Mouse (Mus musculus) MEL (cell line): ENCODE data around the gene Mbd3. TPM values are rescaled to one million over a fixed set of nuclear protein-coding genes. Genes with fewer than 3 reads are reported as not detected.

ENCODE experiments used
- DNase-seq: peaks from one replicate; pipeline ENCODE4 v3.0.0; 2011; ENCODE audit warnings: low read depth, low spot score
- H3K27ac ChIP-seq: 2 replicates; pipeline ENCODE4 v1.5.1; 2012; ENCODE audit warnings: low read depth, mild to moderate bottlenecking, control low read depth, low read length, moderate library complexity; ENCODE audit not compliant: control insufficient read depth
- H3K27me3 ChIP-seq, 2 experiments: fragments of 150-350 bp in 1 of 2; sonication (generic) in 1 of 2; 2 replicates each; pipeline ENCODE4 v1.6.1; 2012; ENCODE audit warnings: low read length in 2 of 2, mild to moderate bottlenecking in 2 of 2, improper control_type of control experiment in 1 of 2, moderate library complexity in 1 of 2; ENCODE audit not compliant: insufficient read depth in 2 of 2, control insufficient read depth in 1 of 2
- H3K36me3 ChIP-seq, 2 experiments: 2 replicates each; pipeline ENCODE4 v1.6.1; 2012 to 2014; ENCODE audit warnings: low read length in 2 of 2, improper control_type of control experiment in 1 of 2, inconsistent platforms in 1 of 2, mild to moderate bottlenecking in 1 of 2; ENCODE audit not compliant: insufficient read depth in 2 of 2, control insufficient read depth in 1 of 2
- H3K4me1 ChIP-seq, 2 experiments: fragments of 150-350 bp in 1 of 2; sonication (generic) in 1 of 2; 2 replicates each; pipeline ENCODE4 v1.6.1; 2012; ENCODE audit warnings: low read length in 2 of 2, improper control_type of control experiment in 1 of 2, mild to moderate bottlenecking in 1 of 2; ENCODE audit not compliant: insufficient read depth in 2 of 2, control insufficient read depth in 1 of 2
- H3K4me3 ChIP-seq, 2 experiments: fragments of 150-350 bp in 1 of 2; sonication (generic) in 1 of 2; 2 replicates each; pipeline ENCODE4 v1.5.1; 2012; ENCODE audit warnings: low read depth in 2 of 2, low read length in 2 of 2, mild to moderate bottlenecking in 2 of 2, moderate library complexity in 2 of 2, control low read depth in 1 of 2, improper control_type of control experiment in 1 of 2; ENCODE audit not compliant: control insufficient read depth in 1 of 2, insufficient read depth in 1 of 2
- H3K79me2 ChIP-seq: 2 replicates; pipeline ENCODE4 v1.6.1; 2012; ENCODE audit warnings: mild to moderate bottlenecking, low read length, moderate library complexity; ENCODE audit not compliant: control insufficient read depth, poor library complexity, insufficient read depth
- H3K9ac ChIP-seq: 2 replicates; pipeline ENCODE4 v1.6.1; 2012; ENCODE audit warnings: low read depth, mild to moderate bottlenecking, control low read depth, low read length, moderate library complexity; ENCODE audit not compliant: control insufficient read depth, poor library complexity, severe bottlenecking
- H3K9me3 ChIP-seq: fragments of 150-350 bp; sonication (generic); replicated peaks from 2 replicates; pipeline ENCODE4 v1.6.1; 2012; ENCODE audit warnings: mild to moderate bottlenecking, low read length, improper control_type of control experiment, moderate library complexity; ENCODE audit not compliant: insufficient read depth
- CTCF ChIP-seq, 3 experiments: IDR thresholded peaks in 2 of 3; conservative IDR thresholded peaks in 1 of 3; 2 replicates each; pipeline ENCODE4 v1.5.1; 2011 to 2012; ENCODE audit warnings: low read length in 3 of 3, low read depth in 2 of 3, mild to moderate bottlenecking in 2 of 3, improper control_type of control experiment in 1 of 3, inconsistent platforms in 1 of 3, mixed read lengths in 1 of 3, moderate library complexity in 1 of 3; ENCODE audit not compliant: control insufficient read depth in 1 of 3, insufficient read depth in 1 of 3, poor library complexity in 1 of 3, severe bottlenecking in 1 of 3
- EP300 ChIP-seq, 2 experiments: IDR thresholded peaks; 2 replicates each; pipeline ENCODE4 v1.6.1; 2011; ENCODE audit warnings: improper control_type of control experiment in 2 of 2, low read length in 2 of 2, low read depth in 1 of 2, mild to moderate bottlenecking in 1 of 2
- GATA1 ChIP-seq: IDR thresholded peaks from 2 replicates; pipeline ENCODE4 v1.6.1; 2011; ENCODE audit warnings: low read depth, low read length, improper control_type of control experiment
- MXI1 ChIP-seq: IDR thresholded peaks from 2 replicates; pipeline ENCODE4 v1.6.1; 2011; ENCODE audit warnings: mild to moderate bottlenecking, low read depth, low read length, improper control_type of control experiment
- NELFE ChIP-seq: IDR thresholded peaks from 2 replicates; pipeline ENCODE4 v1.6.1; 2011; ENCODE audit warnings: low read depth, low read length, improper control_type of control experiment
- RAD21 ChIP-seq: IDR thresholded peaks from 2 replicates; pipeline ENCODE4 v1.6.1; 2011; ENCODE audit warnings: mild to moderate bottlenecking, low read depth, low read length, improper control_type of control experiment
- TAL1 ChIP-seq: IDR thresholded peaks from 2 replicates; pipeline ENCODE4 v1.6.1; 2012; ENCODE audit warnings: mild to moderate bottlenecking, inconsistent platforms, low read length, moderate library complexity, mixed read lengths
- TBP ChIP-seq: IDR thresholded peaks from 2 replicates; pipeline ENCODE4 v1.8.0; 2011; ENCODE audit warnings: low read depth, low read length, improper control_type of control experiment
- USF1 ChIP-seq: IDR thresholded peaks from 2 replicates; pipeline ENCODE4 v1.6.1; 2014; ENCODE audit warnings: low read depth, mild to moderate bottlenecking, inconsistent platforms, low read length, improper control_type of control experiment, moderate library complexity
- ZNF384 ChIP-seq: IDR thresholded peaks from 2 replicates; pipeline ENCODE4 v1.6.1; 2012; ENCODE audit warnings: low read depth, mild to moderate bottlenecking, inconsistent platforms, low read length, improper control_type of control experiment
- polyA plus RNA-seq, 2 experiments: library from polyadenylated mRNA; stranded (reverse) in 1 of 2; unstranded in 1 of 2; fragments of >175 nt in 1 of 2; fragments of >200 nt in 1 of 2; gene quantifications; 2 replicates each; pipeline versions ENCODE4 v1.2.1 to v1.2.4; 2012; ENCODE audit warnings: low replicate concordance in 2 of 2, low read depth in 1 of 2; ENCODE audit not compliant: insufficient read length in 2 of 2, insufficient read depth in 1 of 2, missing spikeins in 1 of 2
- total RNA-seq: library from RNA; depleted of rRNA; stranded (reverse); fragments of 300-350 nt; gene quantifications from 2 replicates; pipeline ENCODE4 v1.2.3, GENCODE M21; 2012

Mbd3 gene
- total and polyA plus RNA-seq, 3 experiments = 81.4 to 289 TPM; not detected in 1

DNA sequence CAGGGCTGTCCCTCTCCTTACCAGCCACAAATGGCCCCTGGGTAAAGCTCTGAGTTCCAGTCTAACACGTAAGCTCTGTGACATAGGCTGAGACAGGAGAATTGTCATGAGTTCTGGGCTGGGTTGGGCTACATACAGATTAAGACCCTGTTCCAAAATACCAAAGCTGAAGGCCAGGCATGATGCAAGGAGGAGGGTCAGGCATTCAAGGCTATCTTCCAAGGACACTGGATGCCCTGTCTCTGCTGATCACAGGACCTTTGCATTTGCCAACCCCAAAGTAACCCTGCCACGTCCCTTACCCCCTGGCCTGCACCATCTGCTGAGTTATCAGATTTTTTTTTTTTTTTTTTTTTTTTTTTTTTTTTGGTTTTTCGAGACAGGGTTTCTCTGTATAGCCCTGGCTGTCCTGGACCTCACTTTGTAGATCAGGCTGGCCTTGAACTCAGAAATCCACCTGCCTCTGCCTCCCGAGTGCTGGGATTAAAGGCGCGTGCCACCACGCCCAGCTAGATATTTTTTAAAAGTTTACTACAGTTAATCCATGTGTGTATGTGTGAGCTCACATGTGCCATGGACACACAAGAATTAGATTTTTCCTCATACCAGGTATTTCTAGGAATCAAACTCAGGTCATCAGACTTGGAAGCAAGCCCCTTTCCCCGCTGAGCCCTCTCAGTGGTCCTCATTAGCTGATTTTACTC, 44.4 kb upstream of the Mbd3 start:
- H3K4me3 ChIP-seq = no peak overlapping the region
- H3K27me3 ChIP-seq = no peaks in the 10 kb centered on the region
- no peak overlapping the region for H3K9ac ChIP-seq
- H3K36me3 ChIP-seq = no peaks in the 10 kb centered on the region; a peak in 2 of 4 replicates
- TF ChIP-seq ZNF384 = peak; percentile 78
- TF ChIP-seq NELFE = no peak
- no peaks in the 10 kb centered on the region for H3K79me2 ChIP-seq
- H3K27ac ChIP-seq = no peak overlapping the region
- H3K4me1 ChIP-seq = peaks cover 6 to 19% of the 10 kb centered on the region in 2 experiments
- no peak for DNase-seq
- no peaks in the 10 kb centered on the region for H3K9me3 ChIP-seq

DNA sequence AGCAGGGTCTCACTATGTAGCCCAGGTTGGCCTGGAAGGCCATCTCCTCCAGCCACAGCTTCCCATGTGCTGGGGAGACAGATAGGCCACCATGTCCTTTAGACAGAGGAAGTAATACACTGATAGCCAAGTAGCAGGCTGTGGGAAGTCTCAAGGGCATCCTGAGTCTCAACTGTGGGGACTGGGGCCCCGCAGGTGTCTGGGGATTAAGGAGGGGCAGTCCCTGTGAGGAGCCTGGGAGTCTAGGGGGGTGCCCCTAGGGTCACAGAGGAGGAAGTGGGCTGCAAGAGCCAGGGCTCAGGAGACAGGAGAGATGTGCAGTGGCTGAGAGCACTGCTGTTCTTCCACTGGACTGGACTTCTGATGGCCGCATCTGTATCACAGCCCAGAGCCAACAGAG, 43.6 kb upstream of the Mbd3 start:
- H3K27me3 ChIP-seq = no peaks in the 10 kb centered on the region
- H3K36me3 ChIP-seq = no peaks in the 10 kb centered on the region; a peak in 2 of 4 replicates
- no peak overlapping the region for H3K4me3 ChIP-seq
- DNase-seq = peak; percentile 38
- H3K9me3 ChIP-seq = no peaks in the 10 kb centered on the region
- H3K4me1 ChIP-seq = peaks cover 6 to 19% of the 10 kb centered on the region in 2 experiments
- H3K27ac ChIP-seq = no peak overlapping the region
- TF ChIP-seq MXI1 (no peak), EP300 (IDR thresholded peaks at IDR 0.05; ENCODE audit: low read depth in 1 of 2, low read length in 2 of 2) (0 out of 4 replicates have a peak, but pooled peaks have one; percentile 11 to 13), GATA1 (0 out of 2 replicates have a peak, but pooled peaks have one; percentile 6)
- H3K9ac ChIP-seq = no peak overlapping the region
- no peaks in the 10 kb centered on the region for H3K79me2 ChIP-seq

DNA sequence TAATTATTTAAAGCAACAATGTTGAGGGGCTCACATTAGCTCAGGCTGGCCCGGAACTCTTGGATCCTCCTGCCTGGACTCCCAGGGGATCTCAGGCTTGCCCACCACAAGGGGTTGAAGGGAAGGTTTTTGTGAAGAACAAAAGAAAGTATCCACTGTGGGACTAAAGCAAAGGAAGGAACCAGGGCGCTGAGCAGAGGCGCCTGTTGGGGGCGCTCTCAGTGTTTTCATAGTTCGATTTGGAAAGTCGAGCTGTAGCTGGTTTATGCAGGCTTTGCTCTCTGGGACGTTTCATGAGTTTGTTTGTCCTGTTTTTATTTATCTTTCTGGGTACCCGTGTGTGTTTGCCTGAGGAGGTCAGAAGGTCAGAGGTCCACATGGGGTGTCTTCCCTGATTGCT, 42.2 kb upstream of the Mbd3 start:
- H3K36me3 ChIP-seq = no peaks in the 10 kb centered on the region; a peak in 2 of 4 replicates
- TF ChIP-seq CTCF (IDR thresholded peaks at IDR 0.05 in 2 of 3, conservative IDR thresholded peaks at IDR 0.05 in 1 of 3; ENCODE audit: control insufficient read depth in 1 of 3, insufficient read depth in 1 of 3, low read depth in 2 of 3, low read length in 3 of 3, poor library complexity in 1 of 3, severe bottlenecking in 1 of 3) (peak; percentile 29 to 68 (median 52); a peak in 4 of 6 replicates), TAL1 (no peak), USF1 (no peak), RAD21 (0 out of 2 replicates have a peak, but pooled peaks have one; percentile 7), TBP (no peak)
- no peaks in the 10 kb centered on the region for H3K79me2 ChIP-seq
- no peak overlapping the region for H3K27ac ChIP-seq
- no peak overlapping the region for H3K9ac ChIP-seq
- peaks cover 6 to 22% of the 10 kb centered on the region in 2 experiments for H3K4me1 ChIP-seq
- H3K9me3 ChIP-seq = no peaks in the 10 kb centered on the region
- DNase-seq = peak; percentile 44
- no peak overlapping the region for H3K4me3 ChIP-seq
- H3K27me3 ChIP-seq = no peaks in the 10 kb centered on the region
